Mouse (Mus musculus) liver, postnatal 0 days (tissue): Measurements from ENCODE around the gene Klhl31. TPM values are rescaled to one million over a fixed set of nuclear protein-coding genes. Genes with fewer than 3 reads are reported as not detected.
A peak's percentile ranks its signal among the peaks of the same experiment; 100 is the strongest.

Experiments
- ATAC-seq: fragments of 200-750 bp; cut with Nextera tagmentation; 2 replicates; pipeline ENCODE4 v1.8.0; 2017; ENCODE audit warnings: mild to moderate bottlenecking, moderate library complexity
- DNase-seq: peaks from one replicate; pipeline ENCODE4 v3.0.0-alpha.2; 2016
- H3K27ac ChIP-seq: fragments of 300-500 bp; sonication (generic); 2 replicates; pipeline ENCODE4 v1.5.1; 2014; ENCODE audit warnings: antibody characterized with exemption, moderate library complexity, mild to moderate bottlenecking, low read depth
- H3K27me3 ChIP-seq: fragments of 300-500 bp; sonication (generic); 2 replicates; pipeline ENCODE4 v1.6.1; 2014; ENCODE audit warnings: low read length, control low read depth, mixed read lengths; ENCODE audit not compliant: insufficient read depth
- H3K36me3 ChIP-seq: fragments of 300-500 bp; sonication (generic); replicated peaks from 2 replicates; pipeline ENCODE4 v1.6.1; 2014; ENCODE audit warnings: mild to moderate bottlenecking, control low read depth, low read length, moderate library complexity, mixed read lengths; ENCODE audit not compliant: insufficient read depth
- H3K4me1 ChIP-seq: fragments of 300-500 bp; sonication (generic); 2 replicates; pipeline ENCODE4 v1.6.1; 2014; ENCODE audit warnings: antibody characterized with exemption, mild to moderate bottlenecking, control low read depth; ENCODE audit not compliant: insufficient read depth
- H3K4me2 ChIP-seq: fragments of 300-500 bp; sonication (generic); 2 replicates; pipeline ENCODE4 v1.6.1; 2014; ENCODE audit warnings: low read depth, mild to moderate bottlenecking, low read length, moderate library complexity, mixed read lengths
- H3K4me3 ChIP-seq: fragments of 300-500 bp; sonication (generic); 2 replicates; pipeline ENCODE4 v1.5.1; 2014; ENCODE audit warnings: low read depth, low read length
- H3K9ac ChIP-seq: fragments of 300-500 bp; sonication (generic); replicated peaks from 2 replicates; pipeline ENCODE4 v1.6.1; 2014; ENCODE audit warnings: mild to moderate bottlenecking, moderate library complexity
- H3K9me3 ChIP-seq: fragments of 300-500 bp; sonication (generic); 2 replicates; pipeline ENCODE4 v1.6.1; 2016; ENCODE audit warnings: mild to moderate bottlenecking, control low read depth, low read length, mixed read lengths
- CTCF ChIP-seq: sonication (generic); IDR thresholded peaks from 2 replicates; pipeline ENCODE4 v1.5.1; 2016; ENCODE audit warnings: antibody characterized with exemption, low read depth
- EP300 ChIP-seq: IDR thresholded peaks from 2 replicates; pipeline ENCODE4 v1.6.1; 2016; ENCODE audit warnings: antibody characterized with exemption, low read depth, mild to moderate bottlenecking
- WGBS: fragments of 180-500 bp; shearing (Covaris S2); extraction: QIAGEN DNeasy Blood & Tissue Kit; methylation state at CpG from one replicate; pipeline ENCODE4 v1.1.7; 2014; ENCODE audit not compliant: insufficient replicate concordance; 5-methylcytosine and 5-hydroxymethylcytosine counted together
- polyA plus RNA-seq: library from polyadenylated mRNA; unstranded; fragments of >200 nt; fragmentation: Nextera tagmentation; extraction: Ambion mirVana; gene quantifications from 2 replicates; pipeline ENCODE4 v1.2.1, GENCODE M21; 2015

Gene Klhl31
- polyA plus RNA-seq, 1 experiment from 2014 or later, result 0.06 TPM

- Histone ChIP-seq H3K27me3 (peaks cover 9% of the 10 kb centered on the region; the same call in 1 of the 2 replicates), H3K4me1 (peaks cover 8% of the 10 kb centered on the region), H3K9ac (0 out of 2 replicates have a peak overlapping the region, but pooled peaks have one; percentile 44), H3K4me2 (peak overlapping the region; percentile 95), H3K9me3 (no peaks in the 10 kb centered on the region), H3K27ac (no peak overlapping the region), H3K4me3 (peak overlapping the region; percentile 55), H3K36me3 (no peaks in the 10 kb centered on the region)
- ATAC-seq (peak; percentile 58), DNase-seq (peak; percentile 38)
- TF ChIP-seq CTCF, result no peak
- WGBS, result under 1% methylated on average over 81 of the region's 85 CpGs
Measured at GRCm38 (mm10) chr9:77655181-77655934, 19.1 kb downstream of the Klhl31 start.

DNA sequence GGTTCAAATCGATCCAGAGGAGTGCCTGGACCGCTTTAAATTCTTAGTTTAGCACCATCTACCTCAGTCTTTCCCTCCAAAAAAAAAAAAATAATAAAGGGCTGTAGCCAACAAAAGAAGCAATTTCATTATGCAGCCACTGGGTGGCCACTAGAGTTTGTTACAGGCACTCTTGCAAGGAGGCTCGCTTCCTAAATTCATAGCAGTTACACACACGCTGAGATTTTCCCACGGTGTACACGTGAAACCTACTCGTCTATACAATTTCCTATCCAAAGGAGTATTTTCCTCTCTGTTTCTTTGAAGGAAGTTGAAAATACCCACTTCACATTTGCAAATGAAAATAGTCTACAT, 19.6 kb downstream of the Klhl31 start:
- Histone ChIP-seq H3K4me3 (peak overlapping the region; percentile 55), H3K9me3 (no peaks in the 10 kb centered on the region), H3K4me1 (peaks cover 8% of the 10 kb centered on the region), H3K27me3 (peaks cover 9% of the 10 kb centered on the region; the same call in 1 of the 2 replicates), H3K27ac (no peak overlapping the region), H3K36me3 (no peaks in the 10 kb centered on the region), H3K4me2 (peak overlapping the region; percentile 95), H3K9ac (no peak overlapping the region)
- TF ChIP-seq EP300, result no peak
- peak; percentile 66 for TF ChIP-seq CTCF
- peak; percentile 21; the same call in 1 of the 2 replicates for ATAC-seq
- DNase-seq, result peak; percentile 41
- WGBS, result under 1% methylated on average over 7 of the region's 7 CpGs

DNA sequence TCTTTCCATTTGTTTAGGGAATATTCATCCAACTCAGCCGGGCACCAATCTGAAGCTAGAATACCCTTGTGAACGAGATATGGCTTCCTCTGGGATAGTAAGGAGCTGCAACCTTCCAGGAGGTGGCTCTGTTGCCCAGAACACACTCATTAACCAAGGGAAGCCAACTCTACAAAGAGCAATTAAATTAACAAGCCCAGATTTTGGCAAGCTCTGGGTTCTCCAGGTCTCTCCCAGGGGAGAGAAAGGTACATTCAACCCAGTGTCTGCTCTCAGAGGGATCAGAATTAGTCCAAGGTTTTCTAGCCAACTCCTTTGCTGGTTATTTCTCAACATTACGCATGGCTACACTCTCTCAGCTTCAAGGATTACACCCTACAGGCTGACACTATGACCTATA, 26.6 kb downstream of the Klhl31 start:
- H3K27me3 ChIP-seq, result no peaks in the 10 kb centered on the region
- H3K27ac ChIP-seq, result no peak overlapping the region
- no peak overlapping the region for H3K4me2 ChIP-seq
- DNase-seq (no peak), ATAC-seq (no peak)
- H3K9me3 ChIP-seq, result no peaks in the 10 kb centered on the region
- H3K4me1 ChIP-seq, result no peaks in the 10 kb centered on the region
- H3K9ac ChIP-seq, result no peak overlapping the region
- TF ChIP-seq CTCF, result peak; percentile 27; the same call in 1 of the 2 replicates
- no peak for TF ChIP-seq EP300
- no peak overlapping the region for H3K4me3 ChIP-seq
- WGBS, result 54% methylated on average over 3 of the region's 3 CpGs
- no peaks in the 10 kb centered on the region for H3K36me3 ChIP-seq

DNA sequence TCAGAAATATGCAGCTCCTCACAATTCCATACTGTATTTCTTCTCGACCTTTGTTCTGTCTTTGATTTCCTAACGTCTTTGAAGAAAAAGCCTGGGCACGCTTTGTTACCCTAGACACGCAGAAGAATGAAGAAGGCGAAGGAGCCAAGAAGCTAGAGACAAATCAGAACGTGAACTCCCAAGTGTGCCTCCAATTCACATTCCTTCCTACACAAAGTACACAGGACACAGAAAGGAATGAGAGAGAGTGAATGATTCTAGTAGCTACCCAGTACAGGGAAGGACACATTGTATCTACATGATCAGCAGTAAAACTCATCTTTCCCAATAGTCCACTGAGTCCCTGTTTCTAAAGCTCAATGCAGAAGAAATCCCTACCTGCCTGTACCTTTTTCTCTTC, 33.8 kb downstream of the Klhl31 start:
- Histone ChIP-seq H3K4me1 (no peaks in the 10 kb centered on the region), H3K27me3 (no peaks in the 10 kb centered on the region), H3K9me3 (no peaks in the 10 kb centered on the region), H3K27ac (no peak overlapping the region), H3K36me3 (no peaks in the 10 kb centered on the region), H3K9ac (no peak overlapping the region), H3K4me2 (no peak overlapping the region), H3K4me3 (no peak overlapping the region)
- TF ChIP-seq CTCF (no peak), EP300 (no peak)
- no peak for ATAC-seq
- WGBS, result 77% methylated on average over 6 of the region's 6 CpGs
- no peak for DNase-seq

GRCm38 (mm10) chr9:77671004-77671403, 34.7 kb downstream of the Klhl31 start:
- Histone ChIP-seq H3K9me3 (no peaks in the 10 kb centered on the region), H3K9ac (no peak overlapping the region), H3K36me3 (no peaks in the 10 kb centered on the region), H3K4me1 (no peaks in the 10 kb centered on the region), H3K27me3 (no peaks in the 10 kb centered on the region), H3K27ac (no peak overlapping the region), H3K4me3 (no peak overlapping the region), H3K4me2 (no peak overlapping the region)
- WGBS, result 82% methylated on average over 5 of the region's 5 CpGs
- ATAC-seq (no peak), DNase-seq (no peak)
- TF ChIP-seq CTCF (no peak), EP300 (no peak)

GRCm38 (mm10) chr9:77673218-77673617, 36.9 kb downstream of the Klhl31 start:
- Histone ChIP-seq H3K36me3 (no peaks in the 10 kb centered on the region), H3K9me3 (no peaks in the 10 kb centered on the region), H3K27ac (no peak overlapping the region), H3K4me2 (no peak overlapping the region), H3K4me1 (no peaks in the 10 kb centered on the region), H3K9ac (no peak overlapping the region), H3K27me3 (no peaks in the 10 kb centered on the region), H3K4me3 (no peak overlapping the region)
- ATAC-seq (no peak), DNase-seq (no peak)
- WGBS, result 70% methylated on average over 4 of the region's 4 CpGs
- TF ChIP-seq EP300, result no peak
- no peak for TF ChIP-seq CTCF
